23 mouse cellular contexts compared by ENCODE assay signal in genomic region chr7:97805067-97805365, GRCm38 (mm10). TPM values are rescaled to one million over a fixed set of nuclear protein-coding genes. Genes with fewer than 3 reads are reported as not detected.
DNase-seq lines count a peak whose midpoint lies in the region; ATAC-seq and TF ChIP-seq lines count a peak whose summit lies in the region.
"Had no signal": no experiment of that assay in that cellular context is flagged by ENCODE, and none has a peak within 500 bp of the region (broad histone marks: within the 10 kb centered on the region; RNA-seq: fewer than 3 reads in every experiment).

No protein-coding gene starts in this region.

- H3K4me2 ChIP-seq in hindbrain, embryonic 11.5 days (replicated peaks; ENCODE audit: low read depth, low read length) = no peak overlapping the region; the same call in 1 of the 2 replicates
- no peak overlapping the region for H3K4me2 ChIP-seq in hindbrain, embryonic 16.5 days (ENCODE audit: low read length)
- no peak overlapping the region for H3K4me2 ChIP-seq in embryonic facial prominence, embryonic 12.5 days (replicated peaks)
- H3K4me2 ChIP-seq in midbrain, embryonic 11.5 days = peak overlapping the region; percentile 5; the same call in 1 of the 2 replicates
- H3K4me2 ChIP-seq in neural tube, embryonic 12.5 days (replicated peaks) = no peak overlapping the region
- H3K4me2 ChIP-seq: embryonic facial prominence, embryonic 15.5 days; hindbrain, embryonic 15.5 days had no signal

- no peak overlapping the region for H3K9ac ChIP-seq in hindbrain, embryonic 11.5 days (ENCODE audit: low read depth, low read length)
- no peak overlapping the region for H3K9ac ChIP-seq in hindbrain, embryonic 16.5 days (ENCODE audit: low read depth, low read length)
- no peak overlapping the region for H3K9ac ChIP-seq in embryonic facial prominence, embryonic 12.5 days
- H3K9ac ChIP-seq in midbrain, embryonic 11.5 days (ENCODE audit: low read length) = no peak overlapping the region
- no peak overlapping the region for H3K9ac ChIP-seq in neural tube, embryonic 12.5 days
- H3K9ac ChIP-seq: embryonic facial prominence, embryonic 15.5 days; hindbrain, embryonic 15.5 days had no signal

- H3K36me3 ChIP-seq in hindbrain, embryonic 11.5 days (ENCODE audit: control insufficient read depth, insufficient read depth, low read length) = no peaks in the 10 kb centered on the region
- H3K36me3 ChIP-seq in hindbrain, embryonic 16.5 days (ENCODE audit: control insufficient read depth, insufficient read depth, low read length) = no peaks in the 10 kb centered on the region
- no peaks in the 10 kb centered on the region for H3K36me3 ChIP-seq in embryonic facial prominence, embryonic 12.5 days
- no peaks in the 10 kb centered on the region for H3K36me3 ChIP-seq in midbrain, embryonic 11.5 days (ENCODE audit: control insufficient read depth, insufficient read depth, low read length)
- H3K36me3 ChIP-seq in neural tube, embryonic 12.5 days = no peaks in the 10 kb centered on the region
- H3K36me3 ChIP-seq in kidney, adult 2 months (ENCODE audit: control insufficient read depth, insufficient read depth, low read length) = no peaks in the 10 kb centered on the region
- H3K36me3 ChIP-seq: embryonic facial prominence, embryonic 15.5 days; heart, embryonic 10.5 days; hindbrain, embryonic 15.5 days; limb, embryonic 10.5 days had no signal

- no peaks in the 10 kb centered on the region for H3K27me3 ChIP-seq in hindbrain, embryonic 11.5 days (ENCODE audit: control insufficient read depth, insufficient read depth, low read length)
- H3K27me3 ChIP-seq in hindbrain, embryonic 16.5 days (replicated peaks; ENCODE audit: control insufficient read depth, insufficient read depth, low read length) = no peaks in the 10 kb centered on the region
- no peaks in the 10 kb centered on the region for H3K27me3 ChIP-seq in embryonic facial prominence, embryonic 12.5 days
- no peaks in the 10 kb centered on the region for H3K27me3 ChIP-seq in midbrain, embryonic 11.5 days (ENCODE audit: control insufficient read depth, insufficient read depth, low read length)
- H3K27me3 ChIP-seq in neural tube, embryonic 12.5 days (replicated peaks) = no peaks in the 10 kb centered on the region
- H3K27me3 ChIP-seq in kidney, adult 2 months (replicated peaks; ENCODE audit: control insufficient read depth, insufficient read depth, low read length) = no peaks in the 10 kb centered on the region
- H3K27me3 ChIP-seq: embryonic facial prominence, embryonic 15.5 days; hindbrain, embryonic 15.5 days; Patski had no signal

- no peak for TF ChIP-seq CTCF in kidney, adult 2 months (conservative IDR thresholded peaks at IDR 0.05; ENCODE audit: insufficient read depth, insufficient read length, low read depth, low read length)

- H3K4me3 ChIP-seq in hindbrain, embryonic 11.5 days (ENCODE audit: low read depth, low read length) = no peak overlapping the region
- H3K4me3 ChIP-seq in hindbrain, embryonic 16.5 days (ENCODE audit: low read length) = no peak overlapping the region
- no peak overlapping the region for H3K4me3 ChIP-seq in embryonic facial prominence, embryonic 12.5 days
- no peak overlapping the region for H3K4me3 ChIP-seq in midbrain, embryonic 11.5 days (ENCODE audit: low read depth, low read length)
- no peak overlapping the region for H3K4me3 ChIP-seq in neural tube, embryonic 12.5 days
- no peak overlapping the region for H3K4me3 ChIP-seq in kidney, adult 2 months (ENCODE audit: insufficient read depth, low read depth, low read length)
- H3K4me3 ChIP-seq: embryonic facial prominence, embryonic 15.5 days; heart, embryonic 10.5 days; hindbrain, embryonic 15.5 days; left cerebral cortex, adult 2 months; limb, embryonic 10.5 days had no signal

- no peak for TF ChIP-seq POLR2A in kidney, adult 2 months (IDR thresholded peaks at IDR 0.05; ENCODE audit: low read depth, low read length)

- peak; percentile 19 for DNase-seq in hindbrain, embryonic 11.5 days (ENCODE audit: low spot score)
- no peak for DNase-seq in midbrain, embryonic 11.5 days (ENCODE audit: low spot score, missing footprints)
- no peak for DNase-seq in kidney, adult 2 months
- DNase-seq in T-cell, adult 2 months (ENCODE audit: low spot score) = no peak
- DNase-seq: adrenal gland, postnatal 10 days; cerebellum, adult 9-11 months; kidney, adult 11 months; kidney, postnatal 14 days; lung, adult 18-20 months; lung, postnatal 14 days; retina, postnatal 1 day; right cerebral cortex, postnatal 4 days; thymus, adult 2 months had no signal

- no peaks in the 10 kb centered on the region for H3K9me3 ChIP-seq in hindbrain, embryonic 11.5 days (ENCODE audit: control insufficient read depth, low read length)
- H3K9me3 ChIP-seq in hindbrain, embryonic 16.5 days (ENCODE audit: control insufficient read depth, low read length) = no peaks in the 10 kb centered on the region
- H3K9me3 ChIP-seq in embryonic facial prominence, embryonic 12.5 days = no peaks in the 10 kb centered on the region
- H3K9me3 ChIP-seq in midbrain, embryonic 11.5 days (ENCODE audit: control insufficient read depth, low read length) = no peaks in the 10 kb centered on the region
- no peaks in the 10 kb centered on the region for H3K9me3 ChIP-seq in neural tube, embryonic 12.5 days
- H3K9me3 ChIP-seq: embryonic facial prominence, embryonic 15.5 days; heart, embryonic 10.5 days; hindbrain, embryonic 15.5 days; limb, embryonic 10.5 days had no signal

- H3K4me1 ChIP-seq in hindbrain, embryonic 11.5 days (replicated peaks; ENCODE audit: control insufficient read depth, insufficient read depth, low read length) = peaks cover 3% of the 10 kb centered on the region
- no peaks in the 10 kb centered on the region for H3K4me1 ChIP-seq in hindbrain, embryonic 16.5 days (ENCODE audit: control insufficient read depth, insufficient read depth, low read depth, low read length)
- no peaks in the 10 kb centered on the region for H3K4me1 ChIP-seq in embryonic facial prominence, embryonic 12.5 days
- H3K4me1 ChIP-seq in midbrain, embryonic 11.5 days (ENCODE audit: control insufficient read depth, insufficient read depth, low read length) = peaks cover 23% of the 10 kb centered on the region
- peaks cover 13% of the 10 kb centered on the region; the same call in 1 of the 2 replicates for H3K4me1 ChIP-seq in neural tube, embryonic 12.5 days
- no peaks in the 10 kb centered on the region; the same call in 1 of the 2 replicates for H3K4me1 ChIP-seq in kidney, adult 2 months (ENCODE audit: control insufficient read depth, insufficient read depth, low read length)
- H3K4me1 ChIP-seq: embryonic facial prominence, embryonic 15.5 days; heart, embryonic 10.5 days; limb, embryonic 10.5 days had no signal

- H3K27ac ChIP-seq in hindbrain, embryonic 11.5 days (ENCODE audit: low read depth, low read length) = peak overlapping the region; percentile 77
- no peak overlapping the region for H3K27ac ChIP-seq in hindbrain, embryonic 16.5 days (ENCODE audit: low read depth, low read length)
- no peak overlapping the region for H3K27ac ChIP-seq in embryonic facial prominence, embryonic 12.5 days
- H3K27ac ChIP-seq in midbrain, embryonic 11.5 days (ENCODE audit: low read depth, low read length) = peak overlapping the region; percentile 79
- 0 out of 2 replicates have a peak overlapping the region, but pooled peaks have one; percentile 16 for H3K27ac ChIP-seq in neural tube, embryonic 12.5 days
- H3K27ac ChIP-seq in kidney, adult 2 months (ENCODE audit: insufficient read depth, low read depth, low read length) = no peak overlapping the region
- H3K27ac ChIP-seq: embryonic facial prominence, embryonic 15.5 days; heart, embryonic 10.5 days; left cerebral cortex, adult 2 months; limb, embryonic 10.5 days had no signal

- peak; percentile 53; the same call in 1 of the 2 replicates for ATAC-seq in hindbrain, embryonic 11.5 days (ENCODE audit: low FRiP score)
- ATAC-seq in hindbrain, embryonic 16.5 days = no peak
- ATAC-seq in embryonic facial prominence, embryonic 12.5 days (ENCODE audit: insufficient number of reproducible peaks, insufficient read depth, low FRiP score, low TSS enrichment) = 0 out of 2 replicates have a peak, but pooled peaks have one; percentile 35
- ATAC-seq in midbrain, embryonic 11.5 days (ENCODE audit: low FRiP score) = peak; percentile 65
- no peak for ATAC-seq in neural tube, embryonic 12.5 days (ENCODE audit: low FRiP score, low read depth)
- ATAC-seq: activated CD4-positive, CD25-positive, alpha-beta regulatory T cell, adult 4 months; Patski had no signal

- 22% methylated on average over 3 of the region's 3 CpGs for WGBS in hindbrain, embryonic 11.5 days
- 41% methylated on average over 3 of the region's 3 CpGs for WGBS in hindbrain, embryonic 16.5 days
- WGBS in embryonic facial prominence, embryonic 12.5 days = 32% methylated on average over 3 of the region's 3 CpGs
- 38% methylated on average over 3 of the region's 3 CpGs for WGBS in midbrain, embryonic 11.5 days
- 27% methylated on average over 3 of the region's 3 CpGs for WGBS in neural tube, embryonic 12.5 days
- 85% methylated on average over 3 of the region's 3 CpGs for WGBS in kidney, adult 2 months

RNA-seq across cellular contexts. Expression of gene Pak1, which starts 16.7 kb away (rescaled TPM):
- 88.8 and 104 TPM in 2 replicates for polyA plus RNA-seq in hindbrain, embryonic 11.5 days (2014; fragmentation: Nextera tagmentation; extraction: Ambion mirVana)
- 131 and 138 TPM in 2 replicates for polyA plus RNA-seq in hindbrain, embryonic 16.5 days (2015; fragmentation: Nextera tagmentation; extraction: Ambion mirVana)
- polyA plus RNA-seq in embryonic facial prominence, embryonic 12.5 days (2016; fragmentation: Nextera tagmentation; extraction: Ambion mirVana) = 36.9 and 38.1 TPM in 2 replicates
- polyA plus RNA-seq in midbrain, embryonic 11.5 days (2014; fragmentation: Nextera tagmentation; extraction: Ambion mirVana) = 120 and 125 TPM in 2 replicates
- polyA plus RNA-seq in neural tube, embryonic 12.5 days (2016; fragmentation: Nextera tagmentation; extraction: Ambion mirVana) = 97.7 and 105 TPM in 2 replicates
- polyA plus RNA-seq in kidney, adult 2 months (2012; rRNA removed) = 25.1 and 30.3 TPM in 2 replicates

Comparison
In these comparisons a context has a peak if more than half of its experiments do, and no peak if none do; other contexts are left out.
1. ATAC-seq: peak in hindbrain, embryonic 11.5 days (single experiment), embryonic facial prominence, embryonic 12.5 days (single experiment) and midbrain, embryonic 11.5 days (single experiment); none in hindbrain, embryonic 16.5 days (single experiment) and neural tube, embryonic 12.5 days (single experiment).
2. H3K27ac ChIP-seq: peak in hindbrain, embryonic 11.5 days (single experiment), midbrain, embryonic 11.5 days (single experiment) and neural tube, embryonic 12.5 days (single experiment); none in hindbrain, embryonic 16.5 days (single experiment), embryonic facial prominence, embryonic 12.5 days (single experiment) and kidney, adult 2 months (single experiment).